Mouse (Mus musculus) embryonic fibroblast, embryonic 13.5 days (primary cell): Measurements from ENCODE around the gene Slc35b1.

Experiments used
- CTCF ChIP-seq: IDR thresholded peaks from 2 replicates; pipeline ENCODE4 v1.5.1; 2011; ENCODE audit warnings: mild to moderate bottlenecking, control low read depth, low read length, moderate library complexity, borderline replicate concordance; ENCODE audit not compliant: insufficient read depth
- POLR2A ChIP-seq: IDR thresholded peaks from 2 replicates; pipeline ENCODE4 v1.6.1; 2011; ENCODE audit warnings: low read depth, mild to moderate bottlenecking, control low read depth, low read length, moderate library complexity

GRCm38 (mm10) chr11:95412615-95413014, 28.1 kb downstream of the Slc35b1 start:
- TF ChIP-seq POLR2A (no peak), CTCF (no peak)
